Mouse (Mus musculus) right cerebral cortex, postnatal 10 days (tissue): Measurements from ENCODE around the gene Mlec.

Experiments
- DNase-seq, 2 experiments: peaks; one replicate each; pipeline ENCODE4 v3.0.0; 2021; ENCODE audit warnings: low spot score in 2 of 2

The Mlec gene

GRCm38 (mm10) chr5:115158040-115158983 lies at the start of gene Mlec:
Mlec (minus strand) TSS chr5:115158179.
- peak; percentile 99 for DNase-seq

- no peak for DNase-seq
These were observed 49.3 kb upstream of the Mlec start for GRCm38 (mm10) chr5:115207244-115207643.

- peak; percentile 77 to 79 for DNase-seq
These were observed 46.8 kb upstream of the Mlec start for GRCm38 (mm10) chr5:115204562-115205311.

GRCm38 (mm10) chr5:115203735-115204561 lies 46.0 kb upstream of the Mlec start:
- no peak for DNase-seq

GRCm38 (mm10) chr5:115194626-115195221 lies 36.7 kb upstream of the Mlec start:
- no peak for DNase-seq

GRCm38 (mm10) chr5:115193669-115194625 lies 36.0 kb upstream of the Mlec start, which contains the start of gene Cabp1:
Cabp1 (minus strand) TSS chr5:115194381.
- DNase-seq = peak; percentile 74 to 81

GRCm38 (mm10) chr5:115193226-115193625 lies 35.2 kb upstream of the Mlec start:
- DNase-seq = peak in 1 of 2 experiments; percentile 67

- no peak for DNase-seq
These were observed 34.8 kb upstream of the Mlec start for GRCm38 (mm10) chr5:115192828-115193195.

GRCm38 (mm10) chr5:115191880-115192827 lies 34.2 kb upstream of the Mlec start:
- no peak for DNase-seq

- no peak for DNase-seq
These were observed 32.1 kb upstream of the Mlec start for GRCm38 (mm10) chr5:115190081-115190480.

GRCm38 (mm10) chr5:115188824-115189223 lies 30.8 kb upstream of the Mlec start:
- no peak for DNase-seq

- peak; percentile 91 to 94 for DNase-seq
These were observed 29.5 kb upstream of the Mlec start for GRCm38 (mm10) chr5:115187188-115188131.

GRCm38 (mm10) chr5:115186371-115187073 lies 28.5 kb upstream of the Mlec start:
- no peak for DNase-seq

- DNase-seq = peak; percentile 65 to 78
These were observed 26.7 kb upstream of the Mlec start for GRCm38 (mm10) chr5:115184726-115185125.

- DNase-seq = no peak
These were observed 25.5 kb upstream of the Mlec start for GRCm38 (mm10) chr5:115183482-115183881.

- no peak for DNase-seq
These were observed 24.9 kb upstream of the Mlec start for GRCm38 (mm10) chr5:115182925-115183324.

GRCm38 (mm10) chr5:115181248-115181940 lies 23.4 kb upstream of the Mlec start:
- no peak for DNase-seq
